Mouse (Mus musculus) hindlimb bud, embryonic 11.5 days (tissue): Measurements from ENCODE around the gene Nemp1.
A peak's percentile ranks its signal among the peaks of the same experiment; 100 is the strongest.

Experiments
- DNase-seq: peaks from one replicate; pipeline ENCODE4 v3.0.0-alpha.2; 2012; ENCODE audit warnings: low read depth, low spot score; ENCODE audit errors: extremely low spot score

Nemp1 gene

GRCm38 (mm10) chr10:127721671-127722418 lies 55.1 kb downstream of the Nemp1 start:
- DNase-seq = no peak

DNA sequence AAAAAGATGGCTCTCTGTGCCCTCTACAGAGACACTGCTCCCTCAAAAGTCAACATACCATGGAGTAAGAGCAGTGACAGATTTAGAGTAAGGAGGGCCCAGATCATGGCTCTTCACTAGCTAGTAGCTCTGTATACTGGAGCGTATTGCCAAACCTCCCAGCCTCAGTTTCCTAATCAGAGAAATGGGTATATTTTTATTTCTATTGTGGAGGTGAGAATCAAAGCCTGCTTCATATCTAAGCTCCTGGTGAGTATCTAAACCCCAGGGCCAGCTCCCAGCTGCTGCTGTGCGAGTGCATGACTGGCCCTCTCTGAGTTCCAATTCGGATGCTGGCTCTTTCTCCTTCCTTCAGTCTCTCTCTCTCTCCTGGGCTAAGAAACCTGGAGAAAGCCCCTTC lies 57.5 kb downstream of the Nemp1 start, which contains the start of gene Tac2:
TSS of gene Tac2 (plus strand) at position 301 of the 400 bp plus-strand sequence.
- DNase-seq = no peak

GRCm38 (mm10) chr10:127725136-127725535 lies 58.4 kb downstream of the Nemp1 start:
- no peak for DNase-seq

DNA sequence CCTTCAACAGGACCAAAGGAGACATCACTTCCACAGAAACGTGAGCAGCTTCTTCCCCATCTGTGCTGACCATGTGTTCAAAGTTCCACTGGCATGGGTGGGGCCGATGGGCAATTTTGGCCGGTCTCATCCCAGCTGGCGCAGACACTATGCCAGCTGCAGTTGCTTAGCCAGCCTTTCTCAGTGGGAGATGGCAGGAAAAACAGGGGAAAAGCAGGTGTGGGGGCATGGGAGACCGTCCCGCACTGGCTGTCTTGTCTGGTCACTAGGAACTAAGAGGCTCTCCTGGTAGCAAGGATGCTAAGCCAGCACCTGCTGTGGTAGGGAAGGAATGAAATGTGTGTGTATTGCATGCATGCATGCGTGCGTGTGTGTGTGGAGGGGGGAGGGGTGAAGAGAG lies 61.7 kb downstream of the Nemp1 start:
- no peak for DNase-seq

GRCm38 (mm10) chr10:127730285-127730932 lies 63.7 kb downstream of the Nemp1 start:
- no peak for DNase-seq

- DNase-seq = no peak
These were observed 64.2 kb downstream of the Nemp1 start for GRCm38 (mm10) chr10:127730933-127731310.

- DNase-seq = no peak
These were observed 64.7 kb downstream of the Nemp1 start for GRCm38 (mm10) chr10:127731397-127731796.

- no peak for DNase-seq
These were observed 67.7 kb downstream of the Nemp1 start for GRCm38 (mm10) chr10:127734434-127734833.

GRCm38 (mm10) chr10:127736266-127736665 lies 69.6 kb downstream of the Nemp1 start:
- no peak for DNase-seq

GRCm38 (mm10) chr10:127736916-127737315 lies 70.2 kb downstream of the Nemp1 start:
- DNase-seq = no peak

- no peak for DNase-seq
These were observed 70.9 kb downstream of the Nemp1 start for GRCm38 (mm10) chr10:127737552-127737951.

- no peak for DNase-seq
These were observed 71.6 kb downstream of the Nemp1 start for GRCm38 (mm10) chr10:127738151-127738882.

DNA sequence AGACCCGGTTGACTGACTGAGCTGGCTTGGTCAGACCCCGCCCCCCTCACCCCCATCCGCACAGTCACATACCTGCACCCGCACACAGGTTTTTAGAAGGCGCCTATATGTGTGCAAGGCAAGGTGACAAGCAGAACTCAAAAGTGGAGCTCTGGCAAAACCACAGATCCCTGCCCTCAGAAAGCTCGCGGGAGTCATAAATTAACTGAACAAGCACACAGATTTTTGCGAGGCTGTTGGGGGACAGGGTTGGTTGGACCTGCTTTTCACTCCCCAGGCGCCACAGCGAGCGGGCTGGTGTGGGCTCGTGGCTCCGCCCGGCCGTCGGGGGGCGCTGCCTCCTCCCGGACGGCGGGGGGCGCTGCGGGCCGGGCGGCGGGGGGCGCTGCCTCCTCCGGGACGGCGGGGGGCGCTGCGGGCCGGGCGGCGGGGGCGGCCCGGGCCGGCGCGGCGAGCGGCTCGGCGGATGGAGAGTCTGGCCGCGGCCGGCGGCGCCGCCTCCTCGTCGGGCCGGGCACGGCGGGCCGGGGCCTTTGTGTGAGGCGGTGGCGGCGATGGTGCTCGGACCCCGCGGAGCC lies 72.5 kb downstream of the Nemp1 start, which contains the start of gene Zbtb39:
TSS of gene Zbtb39 (plus strand) at position 456 of the 578 bp plus-strand sequence.
- DNase-seq = peak; percentile 33

GRCm38 (mm10) chr10:127739661-127740161 lies 73.0 kb downstream of the Nemp1 start:
- DNase-seq = no peak

DNA sequence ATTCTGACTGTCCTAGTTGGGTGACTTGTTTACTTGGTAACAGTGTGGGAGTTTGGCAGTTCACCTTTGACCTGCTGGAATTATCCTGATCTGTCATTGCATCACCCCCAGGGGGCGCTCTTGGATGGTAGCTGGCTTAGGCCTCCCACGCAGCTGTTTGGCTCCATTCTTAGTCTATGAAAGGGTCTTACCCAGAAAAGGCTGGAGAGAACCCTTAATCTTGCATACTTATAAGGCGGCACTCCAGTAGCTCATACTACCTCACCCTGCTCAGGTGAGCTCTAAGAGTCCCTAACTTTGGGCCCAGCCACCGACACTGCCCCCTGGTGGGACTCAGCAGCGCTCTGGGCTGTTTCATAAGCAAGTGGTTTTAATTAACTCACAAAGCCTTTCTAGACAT lies 78.0 kb downstream of the Nemp1 start:
- no peak for DNase-seq

DNA sequence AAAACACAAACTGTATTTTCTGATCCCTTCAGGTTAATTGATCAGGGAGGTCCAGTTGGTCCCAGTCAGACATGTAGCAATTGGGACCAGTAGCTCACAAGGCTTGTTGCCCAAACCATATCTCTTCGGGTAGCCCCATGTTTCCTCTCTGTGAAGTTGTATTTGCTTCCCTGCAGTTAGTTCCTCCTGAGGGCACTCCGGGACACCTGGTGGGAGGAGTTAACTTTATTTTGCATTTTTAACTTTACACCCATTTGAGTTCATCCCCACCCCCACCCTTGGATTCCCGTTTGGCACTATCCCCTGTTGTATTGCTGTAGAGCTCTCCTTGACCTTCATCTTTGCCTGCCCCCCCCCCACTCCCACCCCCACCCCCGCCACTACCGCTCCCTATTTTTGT lies 79.2 kb downstream of the Nemp1 start:
- no peak for DNase-seq

- no peak for DNase-seq
These were observed 80.6 kb downstream of the Nemp1 start for GRCm38 (mm10) chr10:127747254-127747653.

DNA sequence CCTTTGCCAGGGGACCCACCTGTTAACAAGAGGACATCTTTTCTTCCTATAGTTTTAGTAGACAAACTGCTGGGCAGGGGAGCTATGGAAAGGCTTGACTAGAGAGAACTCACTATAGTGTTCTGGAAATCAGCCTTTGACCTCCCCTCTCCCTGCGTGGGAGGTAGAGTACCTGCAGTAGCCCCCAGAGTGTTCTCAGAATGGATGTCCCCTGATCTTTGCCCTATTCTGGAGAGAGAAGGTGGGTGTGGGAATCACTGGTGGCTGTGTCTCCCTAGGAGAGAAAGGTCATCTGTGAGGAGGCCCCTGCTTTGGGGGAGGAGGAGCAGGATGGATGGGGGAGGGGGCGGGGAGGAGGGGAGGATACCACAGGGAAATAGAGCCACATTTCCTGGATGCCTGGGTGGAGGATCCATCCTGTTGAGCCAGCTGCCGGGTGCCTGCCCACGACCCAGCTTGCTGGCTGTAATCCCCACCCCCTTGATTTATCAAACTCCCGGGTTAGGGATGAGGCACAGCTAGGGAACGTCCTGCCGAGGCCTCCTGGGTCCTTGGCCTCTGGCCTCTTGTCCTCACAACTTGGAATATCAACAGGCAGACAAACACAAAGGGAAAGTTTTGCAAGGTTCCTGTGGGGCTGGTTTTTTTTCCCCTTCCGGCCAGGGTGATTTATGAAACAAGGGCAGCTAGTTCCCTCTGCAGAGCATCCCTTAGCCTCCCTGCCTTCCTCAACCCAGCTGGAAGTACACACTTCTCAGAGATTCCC lies 82.3 kb downstream of the Nemp1 start:
- no peak for DNase-seq

- no peak for DNase-seq
These were observed 83.6 kb downstream of the Nemp1 start for GRCm38 (mm10) chr10:127750136-127750777.
